Mouse (Mus musculus): ENCODE data around the gene Wrap53. TPM values are rescaled to one million over a fixed set of nuclear protein-coding genes. Genes with fewer than 3 reads are reported as not detected.

Gene Wrap53
- polyA plus RNA-seq, 1 experiment, result not detected

- Histone ChIP-seq H3K4me1 (ENCODE audit: control insufficient read depth, insufficient read depth, low read length) (peaks cover 15% of the 10 kb centered on the region), H3K4me3 (ENCODE audit: insufficient read depth, low read depth, low read length) (peak overlapping the region; percentile 67), H3K27ac (ENCODE audit: insufficient read depth, low read depth, low read length) (peak overlapping the region; percentile 81)
- WGBS, result under 1% methylated on average over 25 of the region's 25 CpGs
- TF ChIP-seq POLR2A (IDR thresholded peaks at IDR 0.05; ENCODE audit: insufficient read depth, low read depth, low read length) (0 out of 2 replicates have a peak, but pooled peaks have one; percentile 24), CTCF (IDR thresholded peaks at IDR 0.05; ENCODE audit: insufficient read depth, low read depth, low read length) (no peak)
Observed at GRCm38 (mm10) chr11:69580572-69581146, 604 bp upstream of the Wrap53 start.

DNA sequence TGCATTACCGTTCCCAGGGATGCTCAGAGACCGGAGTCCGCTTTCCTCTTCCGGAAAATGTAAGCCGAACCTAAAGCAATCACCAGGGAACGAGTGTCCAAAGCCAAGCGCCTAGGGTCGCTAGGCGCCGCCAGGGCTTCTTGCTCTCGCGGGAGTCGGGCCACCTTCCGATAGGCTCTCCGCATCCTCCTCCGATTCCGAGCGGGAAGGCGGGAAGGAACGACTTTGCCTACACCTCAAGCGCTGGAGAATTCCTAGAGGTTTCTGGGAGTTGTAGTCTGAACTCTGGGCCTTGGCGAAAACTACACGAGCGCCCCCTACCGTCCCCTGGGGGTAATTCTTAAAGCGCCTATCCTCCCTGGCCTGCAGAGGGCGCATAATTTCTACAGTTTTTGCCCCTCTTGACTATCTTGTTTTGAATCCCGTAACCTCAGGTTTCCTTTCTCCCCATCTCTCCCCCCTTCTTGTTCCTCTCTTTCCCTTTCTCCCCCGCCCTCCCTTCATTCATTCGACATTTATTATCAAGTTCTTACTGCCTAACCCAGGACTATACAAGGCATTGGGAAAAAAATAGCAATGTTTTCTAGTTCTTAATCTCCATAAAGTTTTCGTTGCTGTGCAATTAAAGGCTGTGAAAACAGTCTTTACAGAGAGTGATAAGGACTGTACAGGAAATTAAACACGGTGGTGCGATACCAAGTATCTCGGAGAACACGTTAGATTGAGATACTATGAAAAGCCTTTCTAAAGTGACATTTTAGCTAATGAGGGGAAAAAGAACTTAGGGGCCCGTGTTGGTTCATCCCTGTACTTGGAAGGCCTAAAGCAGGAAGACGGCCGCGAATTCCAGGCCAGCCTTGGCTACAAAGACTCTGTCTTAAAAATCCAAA lies 682 bp downstream of the Wrap53 start:
- peak overlapping the region; percentile 69 for H3K4me3 ChIP-seq (ENCODE audit: insufficient read depth, low read depth, low read length)
- peaks cover 15% of the 10 kb centered on the region for H3K4me1 ChIP-seq (ENCODE audit: control insufficient read depth, insufficient read depth, low read length)
- under 1% methylated on average over 39 of the region's 39 CpGs for WGBS
- H3K27ac ChIP-seq (ENCODE audit: insufficient read depth, low read depth, low read length), result peak overlapping the region; percentile 82
- TF ChIP-seq CTCF (IDR thresholded peaks at IDR 0.05; ENCODE audit: insufficient read depth, low read depth, low read length) (peak; percentile 97), POLR2A (IDR thresholded peaks at IDR 0.05; ENCODE audit: insufficient read depth, low read depth, low read length) (peak; percentile 51; the same call in 1 of the 2 replicates)

DNA sequence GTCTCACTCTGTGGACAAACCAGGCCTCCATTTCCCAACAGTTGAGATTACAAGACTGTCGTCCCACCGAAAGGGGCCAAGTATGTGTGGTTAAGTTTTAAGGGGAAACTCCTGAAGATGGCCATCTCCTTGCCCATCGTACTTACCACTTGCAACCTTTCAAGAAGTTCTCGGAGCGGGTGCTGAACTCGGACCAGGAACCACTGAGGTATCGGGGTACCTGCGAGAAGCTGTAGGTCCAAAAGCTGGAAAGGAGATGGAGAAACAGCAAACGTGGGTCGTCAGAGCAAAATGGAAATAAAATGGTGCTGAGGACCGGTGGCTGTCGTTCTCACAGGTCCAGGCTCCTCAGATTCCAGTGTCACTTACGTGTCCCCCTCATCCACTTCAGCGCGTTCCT lies 1.8 kb downstream of the Wrap53 start:
- TF ChIP-seq POLR2A (IDR thresholded peaks at IDR 0.05; ENCODE audit: insufficient read depth, low read depth, low read length), result no peak
- no peak for TF ChIP-seq CTCF (IDR thresholded peaks at IDR 0.05; ENCODE audit: insufficient read depth, low read depth, low read length)
- Histone ChIP-seq H3K4me1 (ENCODE audit: control insufficient read depth, insufficient read depth, low read length) (peaks cover 15% of the 10 kb centered on the region), H3K4me3 (ENCODE audit: insufficient read depth, low read depth, low read length) (peak overlapping the region; percentile 69), H3K27ac (ENCODE audit: insufficient read depth, low read depth, low read length) (no peak overlapping the region)
- 10% methylated on average over 15 of the region's 15 CpGs for WGBS

- TF ChIP-seq POLR2A (IDR thresholded peaks at IDR 0.05; ENCODE audit: insufficient read depth, low read depth, low read length) (no peak), CTCF (IDR thresholded peaks at IDR 0.05; ENCODE audit: insufficient read depth, low read depth, low read length) (no peak)
- WGBS, result 69% methylated on average over 5 of the region's 5 CpGs
- no peak overlapping the region for H3K4me3 ChIP-seq (ENCODE audit: insufficient read depth, low read depth, low read length)
- H3K27ac ChIP-seq (ENCODE audit: insufficient read depth, low read depth, low read length), result no peak overlapping the region
- H3K4me1 ChIP-seq (ENCODE audit: control insufficient read depth, insufficient read depth, low read length), result peaks cover 15% of the 10 kb centered on the region
Observed at GRCm38 (mm10) chr11:69576307-69576706, 3.7 kb downstream of the Wrap53 start.

- TF ChIP-seq POLR2A (IDR thresholded peaks at IDR 0.05; ENCODE audit: insufficient read depth, low read depth, low read length), result no peak
- no peak for TF ChIP-seq CTCF (IDR thresholded peaks at IDR 0.05; ENCODE audit: insufficient read depth, low read depth, low read length)
- peaks cover 15% of the 10 kb centered on the region for H3K4me1 ChIP-seq (ENCODE audit: control insufficient read depth, insufficient read depth, low read length)
- 56% methylated on average over 3 of the region's 3 CpGs for WGBS
Observed at GRCm38 (mm10) chr11:69575220-69575619, 4.8 kb downstream of the Wrap53 start.

GRCm38 (mm10) chr11:69565131-69565530 lies 14.9 kb downstream of the Wrap53 start:
- H3K4me3 ChIP-seq (ENCODE audit: insufficient read depth, low read depth, low read length), result no peak overlapping the region
- TF ChIP-seq CTCF (IDR thresholded peaks at IDR 0.05; ENCODE audit: insufficient read depth, low read depth, low read length), result no peak
- TF ChIP-seq POLR2A (IDR thresholded peaks at IDR 0.05; ENCODE audit: insufficient read depth, low read depth, low read length), result no peak
- WGBS, result 64% methylated on average over 8 of the region's 8 CpGs
- H3K4me1 ChIP-seq (ENCODE audit: control insufficient read depth, insufficient read depth, low read length), result peaks cover 15% of the 10 kb centered on the region
- no peak overlapping the region for H3K27ac ChIP-seq (ENCODE audit: insufficient read depth, low read depth, low read length)

More at GRCm38 (mm10) chr11:69575220-69575619, 4.8 kb downstream of the Wrap53 start:
- H3K27ac ChIP-seq (ENCODE audit: insufficient read depth, low read depth, low read length), result no peak overlapping the region
- H3K4me3 ChIP-seq (ENCODE audit: insufficient read depth, low read depth, low read length), result no peak overlapping the region

DNA sequence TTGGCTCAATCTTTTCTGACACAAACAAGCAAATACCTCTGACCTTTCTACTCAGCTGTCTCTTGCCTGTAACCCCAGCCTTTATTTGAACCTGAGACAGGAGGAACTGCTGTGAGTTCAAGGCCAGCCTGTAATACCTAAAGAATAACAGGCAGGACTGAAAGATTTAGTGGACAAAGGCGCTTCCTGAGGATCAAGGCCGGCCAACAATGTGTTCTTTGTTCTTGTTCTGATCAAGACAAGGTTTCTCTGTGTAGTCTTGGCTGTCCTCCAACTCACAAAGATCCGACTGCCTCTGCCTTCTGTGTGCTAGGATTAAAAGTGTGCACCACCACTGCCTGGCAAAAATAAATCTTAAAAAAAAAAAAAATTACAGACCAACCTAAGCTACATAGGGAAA lies 15.7 kb downstream of the Wrap53 start:
- TF ChIP-seq POLR2A (IDR thresholded peaks at IDR 0.05; ENCODE audit: insufficient read depth, low read depth, low read length) (no peak), CTCF (IDR thresholded peaks at IDR 0.05; ENCODE audit: insufficient read depth, low read depth, low read length) (no peak)

DNA sequence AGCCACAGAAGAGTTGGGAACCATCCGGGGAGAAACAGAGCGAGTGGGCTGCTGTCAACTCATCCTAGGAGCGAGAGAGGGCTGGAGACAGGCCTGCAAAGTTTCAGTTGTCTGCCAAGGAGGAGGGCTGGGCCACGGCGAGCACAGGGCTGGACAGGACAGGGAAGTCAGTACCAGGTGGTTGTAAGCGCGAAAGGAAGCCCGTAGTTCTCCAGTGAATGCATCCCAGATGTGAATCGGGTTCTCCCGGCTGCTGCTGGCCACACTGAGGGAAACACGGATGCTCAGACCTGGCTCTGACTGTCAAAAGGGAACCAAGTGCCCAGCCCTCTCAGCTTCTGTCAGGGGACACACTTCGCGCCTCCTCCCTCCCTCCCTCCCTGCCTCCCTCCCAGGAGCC lies 16.7 kb downstream of the Wrap53 start:
- 87% methylated on average over 13 of the region's 13 CpGs for WGBS

More for the DNA sequence above, 15.7 kb downstream of the Wrap53 start:
- Histone ChIP-seq H3K27ac (ENCODE audit: insufficient read depth, low read depth, low read length) (no peak overlapping the region), H3K4me1 (ENCODE audit: control insufficient read depth, insufficient read depth, low read length) (peaks cover 15% of the 10 kb centered on the region), H3K4me3 (ENCODE audit: insufficient read depth, low read depth, low read length) (no peak overlapping the region)
- 57% methylated on average over 3 of the region's 3 CpGs for WGBS

More for the DNA sequence above, 16.7 kb downstream of the Wrap53 start:
- no peak overlapping the region for H3K4me3 ChIP-seq (ENCODE audit: insufficient read depth, low read depth, low read length)
- no peak overlapping the region for H3K27ac ChIP-seq (ENCODE audit: insufficient read depth, low read depth, low read length)
- H3K4me1 ChIP-seq (ENCODE audit: control insufficient read depth, insufficient read depth, low read length), result peaks cover 23% of the 10 kb centered on the region
- TF ChIP-seq POLR2A (IDR thresholded peaks at IDR 0.05; ENCODE audit: insufficient read depth, low read depth, low read length) (no peak), CTCF (IDR thresholded peaks at IDR 0.05; ENCODE audit: insufficient read depth, low read depth, low read length) (no peak)
